Mouse (Mus musculus) limb, embryonic 11.5 days (tissue): ENCODE results near the gene Ctbp2. TPM values are rescaled to one million over a fixed set of nuclear protein-coding genes. Genes with fewer than 3 reads are reported as not detected.

ENCODE experiments used
- ATAC-seq: fragments of 200-750 bp; cut with Nextera tagmentation; 2 replicates; pipeline ENCODE4 v1.8.0; 2017; ENCODE audit warnings: low read depth; ENCODE audit not compliant: insufficient number of reproducible peaks, low FRiP score, low TSS enrichment
- DNase-seq: peaks from one replicate; pipeline ENCODE4 v3.0.0-alpha.2; 2015; ENCODE audit warnings: low spot score
- H3K27ac ChIP-seq: fragments of 300-500 bp; sonication (generic); replicated peaks from 2 replicates; pipeline ENCODE4 v1.5.1; 2014; ENCODE audit warnings: low read depth, mild to moderate bottlenecking, low read length
- H3K27me3 ChIP-seq: fragments of 300-500 bp; sonication (generic); 2 replicates; pipeline ENCODE4 v1.6.1; 2014; ENCODE audit warnings: mild to moderate bottlenecking, low read length, mixed read lengths; ENCODE audit not compliant: control insufficient read depth, insufficient read depth
- H3K36me3 ChIP-seq: fragments of 300-500 bp; sonication (generic); 2 replicates; pipeline ENCODE4 v1.6.1; 2014; ENCODE audit warnings: mild to moderate bottlenecking, low read length, moderate library complexity, mixed read lengths; ENCODE audit not compliant: control insufficient read depth, insufficient read depth
- H3K4me1 ChIP-seq: fragments of 300-500 bp; sonication (generic); 2 replicates; pipeline ENCODE4 v1.6.1; 2014; ENCODE audit warnings: low read length, mixed read lengths; ENCODE audit not compliant: control insufficient read depth, insufficient read depth
- H3K4me2 ChIP-seq: fragments of 300-500 bp; sonication (generic); 2 replicates; pipeline ENCODE4 v1.6.1; 2014; ENCODE audit warnings: low read depth, mild to moderate bottlenecking, moderate library complexity; ENCODE audit not compliant: severe bottlenecking
- H3K4me3 ChIP-seq: fragments of 300-500 bp; sonication (generic); 2 replicates; pipeline ENCODE4 v1.5.1; 2014; ENCODE audit warnings: low read depth, low read length
- H3K9ac ChIP-seq: fragments of 300-500 bp; sonication (generic); 2 replicates; pipeline ENCODE4 v1.6.1; 2014; ENCODE audit warnings: mild to moderate bottlenecking, low read length
- H3K9me3 ChIP-seq: fragments of 300-500 bp; sonication (generic); 2 replicates; pipeline ENCODE4 v1.6.1; 2016; ENCODE audit warnings: low read length; ENCODE audit not compliant: control insufficient read depth
- WGBS: fragments of 180-500 bp; shearing (Covaris S2); extraction: QIAGEN DNeasy Blood & Tissue Kit; methylation state at CpG from one replicate; pipeline ENCODE4 v1.1.7; 2014; 5-methylcytosine and 5-hydroxymethylcytosine counted together
- polyA plus RNA-seq: library from polyadenylated mRNA; unstranded; fragments of >200 nt; fragmentation: Nextera tagmentation; extraction: Ambion mirVana; gene quantifications from 2 replicates; pipeline ENCODE4 v1.2.1, GENCODE M21; 2014

Ctbp2 gene
- polyA plus RNA-seq, 1 experiment from 2014 or later = 144 TPM

- Histone ChIP-seq H3K27me3 (no peaks in the 10 kb centered on the region), H3K9ac (no peak overlapping the region), H3K36me3 (no peaks in the 10 kb centered on the region), H3K4me1 (peaks cover 57% of the 10 kb centered on the region), H3K4me3 (no peak overlapping the region), H3K9me3 (no peaks in the 10 kb centered on the region), H3K27ac (no peak overlapping the region), H3K4me2 (no peak overlapping the region)
- WGBS = 86% methylated on average over 8 of the region's 8 CpGs
- DNase-seq (no peak), ATAC-seq (no peak)
These were observed 10.8 kb downstream of the Ctbp2 start for GRCm38 (mm10) chr7:133113185-133113895.

DNA sequence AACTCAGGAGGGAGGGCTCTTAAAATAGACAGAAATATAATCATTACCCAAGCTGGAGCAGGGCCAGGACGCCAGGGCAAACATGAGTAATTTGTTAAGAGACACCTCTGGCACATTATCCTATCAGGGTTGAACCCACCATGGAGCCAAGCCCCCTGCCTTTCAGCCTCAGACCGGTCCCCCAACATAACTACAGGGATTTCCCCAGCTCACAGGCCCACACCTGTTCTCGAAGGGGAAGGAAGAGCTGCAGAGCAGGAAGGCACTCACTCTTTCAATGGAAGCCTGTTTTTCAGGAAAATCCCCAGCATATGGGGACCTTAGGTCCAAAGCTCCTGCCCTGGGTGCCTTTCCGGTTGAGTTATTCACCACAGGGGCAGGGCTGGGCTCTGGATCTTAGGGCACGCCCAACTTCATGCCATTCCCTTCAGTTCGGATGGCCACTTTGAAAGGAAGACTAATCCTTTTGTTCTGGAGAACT is 11.8 kb downstream of the Ctbp2 start:
- ATAC-seq = no peak
- no peak overlapping the region for H3K4me3 ChIP-seq
- H3K27me3 ChIP-seq = no peaks in the 10 kb centered on the region
- H3K36me3 ChIP-seq = no peaks in the 10 kb centered on the region
- no peak overlapping the region for H3K4me2 ChIP-seq
- H3K27ac ChIP-seq = no peak overlapping the region
- DNase-seq = no peak
- H3K9me3 ChIP-seq = no peaks in the 10 kb centered on the region
- 45% methylated on average over 6 of the region's 6 CpGs for WGBS
- no peak overlapping the region for H3K9ac ChIP-seq
- H3K4me1 ChIP-seq = peaks cover 49% of the 10 kb centered on the region

DNA sequence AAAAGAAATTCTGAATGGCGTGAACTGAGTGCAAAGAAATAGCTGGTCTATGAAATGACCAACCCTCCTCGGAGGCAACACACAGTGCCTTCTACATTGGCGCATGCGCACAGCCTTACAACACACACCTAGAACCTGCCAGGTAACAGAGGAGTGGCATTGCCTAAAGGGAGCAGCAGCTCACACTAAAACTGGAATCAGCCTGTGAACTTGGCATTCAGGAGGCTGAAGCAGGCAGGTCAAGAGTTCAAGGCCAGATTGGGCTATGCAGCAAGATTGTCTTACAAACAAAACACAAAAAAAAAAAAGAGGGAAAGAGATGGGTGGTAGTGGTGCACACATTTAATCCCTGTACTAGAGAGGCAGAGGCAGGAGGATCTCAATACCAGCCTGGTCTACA is 14.7 kb downstream of the Ctbp2 start:
- Histone ChIP-seq H3K4me3 (no peak overlapping the region), H3K36me3 (no peaks in the 10 kb centered on the region), H3K9me3 (no peaks in the 10 kb centered on the region), H3K27ac (no peak overlapping the region), H3K27me3 (no peaks in the 10 kb centered on the region), H3K4me1 (peaks cover 23% of the 10 kb centered on the region), H3K4me2 (no peak overlapping the region), H3K9ac (no peak overlapping the region)
- WGBS = 95% methylated on average over 4 of the region's 4 CpGs
- ATAC-seq = no peak
- DNase-seq = no peak

DNA sequence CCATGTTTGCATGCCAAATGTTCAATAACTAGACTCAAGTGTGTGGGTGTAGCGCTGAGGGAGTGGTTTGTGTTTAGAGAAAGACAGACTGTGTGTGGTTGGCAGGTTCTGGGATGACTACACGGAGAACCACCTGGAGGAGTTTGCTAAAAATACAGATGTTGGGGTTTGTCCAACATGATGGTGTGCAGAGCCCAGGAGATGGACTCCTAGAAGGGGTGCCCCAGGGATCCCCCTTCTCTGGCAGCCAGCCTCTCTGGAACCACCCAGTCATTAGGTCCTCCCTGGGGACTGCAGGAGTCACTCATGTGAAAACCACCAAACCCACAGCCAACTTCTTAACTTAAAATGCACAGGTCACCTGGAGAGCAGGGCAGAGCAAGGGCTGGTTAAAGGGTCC is 15.5 kb downstream of the Ctbp2 start:
- WGBS = 85% methylated on average over 2 of the region's 2 CpGs
- ATAC-seq = no peak

GRCm38 (mm10) chr7:133102578-133102977 is 21.6 kb downstream of the Ctbp2 start:
- H3K9ac ChIP-seq = no peak overlapping the region
- H3K4me1 ChIP-seq = 0 out of 2 replicates have a peak, but pooled peaks cover 2% of the 10 kb centered on the region
- WGBS = 79% methylated on average over 3 of the region's 3 CpGs
- H3K4me3 ChIP-seq = no peak overlapping the region
- H3K36me3 ChIP-seq = peaks cover 2% of the 10 kb centered on the region; the same call in 1 of the 2 replicates
- DNase-seq (no peak), ATAC-seq (no peak)
- no peak overlapping the region for H3K27ac ChIP-seq
- H3K9me3 ChIP-seq = no peaks in the 10 kb centered on the region
- H3K27me3 ChIP-seq = no peaks in the 10 kb centered on the region
- H3K4me2 ChIP-seq = no peak overlapping the region

More for the DNA sequence above, 15.5 kb downstream of the Ctbp2 start:
- Histone ChIP-seq H3K4me1 (peaks cover 18% of the 10 kb centered on the region), H3K4me3 (no peak overlapping the region), H3K27ac (no peak overlapping the region), H3K9me3 (no peaks in the 10 kb centered on the region), H3K36me3 (no peaks in the 10 kb centered on the region), H3K4me2 (no peak overlapping the region), H3K9ac (no peak overlapping the region), H3K27me3 (no peaks in the 10 kb centered on the region)
- no peak for DNase-seq

DNA sequence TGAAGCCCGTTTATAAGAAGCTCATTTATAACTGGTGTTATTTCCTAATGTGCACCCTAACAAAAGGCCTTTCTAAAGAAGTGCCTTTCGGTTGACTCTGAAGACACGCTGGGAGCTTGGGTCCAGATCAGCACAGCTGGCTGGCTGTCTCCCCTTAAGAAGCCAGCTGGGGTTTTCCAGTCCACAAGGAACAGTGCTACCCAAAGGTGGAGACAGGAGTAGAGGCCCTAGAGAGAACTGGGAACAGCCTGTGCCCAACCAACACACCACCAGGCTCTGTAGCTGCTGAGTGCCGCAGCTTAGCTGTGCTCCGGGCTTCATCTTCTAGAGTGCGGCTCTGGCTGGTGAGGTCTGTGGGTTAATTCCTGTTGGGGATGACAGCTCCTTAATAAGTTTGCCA is 23.1 kb downstream of the Ctbp2 start:
- no peak overlapping the region for H3K4me3 ChIP-seq
- WGBS = 97% methylated on average over 6 of the region's 6 CpGs
- no peak overlapping the region for H3K27ac ChIP-seq
- H3K4me2 ChIP-seq = no peak overlapping the region
- H3K4me1 ChIP-seq = 0 out of 2 replicates have a peak, but pooled peaks cover 2% of the 10 kb centered on the region
- H3K36me3 ChIP-seq = peaks cover 2% of the 10 kb centered on the region; the same call in 1 of the 2 replicates
- no peak for ATAC-seq
- no peak overlapping the region for H3K9ac ChIP-seq
- no peaks in the 10 kb centered on the region for H3K27me3 ChIP-seq
- H3K9me3 ChIP-seq = no peaks in the 10 kb centered on the region
- DNase-seq = no peak

DNA sequence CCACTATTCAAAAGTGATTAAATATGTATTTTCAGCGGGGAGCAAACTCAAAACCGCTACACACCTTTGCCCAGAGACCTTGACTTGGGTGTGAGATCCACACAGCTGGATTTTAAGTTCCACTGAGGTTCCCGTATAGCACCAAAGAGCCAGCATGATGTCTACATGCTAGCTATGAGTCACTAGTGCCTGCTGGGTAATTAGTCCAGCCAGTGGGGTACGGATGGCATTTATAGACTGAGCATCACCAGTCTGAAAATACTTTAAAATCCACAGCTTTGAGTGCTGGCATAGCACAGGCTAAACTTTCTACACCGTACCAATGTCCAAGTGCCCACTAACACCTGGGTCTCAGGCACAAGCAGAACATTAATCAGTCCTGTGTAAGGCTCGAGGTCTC is 24.0 kb downstream of the Ctbp2 start:
- Histone ChIP-seq H3K9me3 (no peaks in the 10 kb centered on the region), H3K27ac (no peak overlapping the region), H3K4me1 (0 out of 2 replicates have a peak, but pooled peaks cover 2% of the 10 kb centered on the region), H3K9ac (no peak overlapping the region), H3K4me2 (no peak overlapping the region), H3K36me3 (peaks cover 2% of the 10 kb centered on the region; the same call in 1 of the 2 replicates), H3K27me3 (no peaks in the 10 kb centered on the region), H3K4me3 (no peak overlapping the region)
- 77% methylated on average over 6 of the region's 6 CpGs for WGBS
- DNase-seq (no peak), ATAC-seq (no peak)

GRCm38 (mm10) chr7:133099266-133099665 is 24.9 kb downstream of the Ctbp2 start:
- H3K4me1 ChIP-seq = peaks cover 7% of the 10 kb centered on the region; the same call in 1 of the 2 replicates
- no peaks in the 10 kb centered on the region for H3K9me3 ChIP-seq
- no peak overlapping the region for H3K9ac ChIP-seq
- peaks cover 2% of the 10 kb centered on the region; the same call in 1 of the 2 replicates for H3K36me3 ChIP-seq
- no peak for DNase-seq
- 79% methylated on average over 4 of the region's 4 CpGs for WGBS
- no peak for ATAC-seq
- H3K4me2 ChIP-seq = no peak overlapping the region
- no peaks in the 10 kb centered on the region for H3K27me3 ChIP-seq
- no peak overlapping the region for H3K27ac ChIP-seq
- H3K4me3 ChIP-seq = no peak overlapping the region
